Mouse (Mus musculus) forebrain, postnatal 0 days (tissue): ENCODE results near the gene Tinag. TPM values are rescaled to one million over a fixed set of nuclear protein-coding genes. Genes with fewer than 3 reads are reported as not detected.

ENCODE experiments used
- ATAC-seq: fragments of 200-750 bp; cut with Nextera tagmentation; 2 replicates; pipeline ENCODE4 v1.8.0; 2017; ENCODE audit warnings: mild to moderate bottlenecking, moderate library complexity
- DNase-seq: peaks from one replicate; pipeline ENCODE4 v3.0.0-alpha.2; 2015
- H3K27ac ChIP-seq: fragments of 300-500 bp; sonication (generic); 2 replicates; pipeline ENCODE4 v1.5.1; 2014; ENCODE audit warnings: low read depth, mild to moderate bottlenecking, antibody characterized with exemption, low read length, moderate library complexity, mixed read lengths
- H3K27me3 ChIP-seq: fragments of 300-500 bp; sonication (generic); 2 replicates; pipeline ENCODE4 v1.6.1; 2014; ENCODE audit warnings: mild to moderate bottlenecking, low read length, mixed read lengths; ENCODE audit not compliant: insufficient read depth
- H3K36me3 ChIP-seq: fragments of 300-500 bp; sonication (generic); 2 replicates; pipeline ENCODE4 v1.6.1; 2014; ENCODE audit warnings: mild to moderate bottlenecking, moderate library complexity; ENCODE audit not compliant: insufficient read depth
- H3K4me1 ChIP-seq: fragments of 300-500 bp; sonication (generic); 2 replicates; pipeline ENCODE4 v1.6.1; 2014; ENCODE audit warnings: antibody characterized with exemption; ENCODE audit not compliant: insufficient read depth
- H3K4me2 ChIP-seq: fragments of 300-500 bp; sonication (generic); 2 replicates; pipeline ENCODE4 v1.6.1; 2014; ENCODE audit warnings: low read depth, mild to moderate bottlenecking, moderate library complexity
- H3K4me3 ChIP-seq: fragments of 300-500 bp; sonication (generic); 2 replicates; pipeline ENCODE4 v1.5.1; 2014; ENCODE audit warnings: low read depth, low read length, mixed read lengths
- H3K9ac ChIP-seq: fragments of 300-500 bp; sonication (generic); 2 replicates; pipeline ENCODE4 v1.6.1; 2014; ENCODE audit warnings: mild to moderate bottlenecking
- H3K9me3 ChIP-seq: fragments of 300-500 bp; sonication (generic); 2 replicates; pipeline ENCODE4 v1.6.1; 2016; ENCODE audit warnings: low read length
- CTCF ChIP-seq: sonication (generic); IDR thresholded peaks from 2 replicates; pipeline ENCODE4 v1.5.1; 2016; ENCODE audit warnings: antibody characterized with exemption, control low read depth, low read depth
- WGBS: fragments of 180-500 bp; shearing (Covaris S2); extraction: QIAGEN DNeasy Blood & Tissue Kit; methylation state at CpG from one replicate; pipeline ENCODE4 v1.1.7; 2014; 5-methylcytosine and 5-hydroxymethylcytosine counted together
- polyA plus RNA-seq: library from polyadenylated mRNA; unstranded; fragments of >200 nt; fragmentation: Nextera tagmentation; extraction: Ambion mirVana; gene quantifications from 2 replicates; pipeline ENCODE4 v1.2.1, GENCODE M21; 2015
- total RNA-seq: library from RNA; depleted of rRNA; stranded (reverse); fragments of >200 nt; gene quantifications from 2 replicates; pipeline ENCODE4 v1.2.3, GENCODE M21; 2014

Tinag gene
- total and polyA plus RNA-seq, 2 experiments from 2014 or later = not detected

- Histone ChIP-seq H3K9ac (no peak overlapping the region), H3K36me3 (no peaks in the 10 kb centered on the region), H3K4me2 (no peak overlapping the region), H3K27ac (no peak overlapping the region), H3K27me3 (no peaks in the 10 kb centered on the region), H3K9me3 (no peaks in the 10 kb centered on the region), H3K4me1 (no peaks in the 10 kb centered on the region), H3K4me3 (no peak overlapping the region)
- 95% methylated on average over 1 of the region's 1 CpGs for WGBS
- ATAC-seq (no peak), DNase-seq (no peak)
- TF ChIP-seq CTCF = no peak
Observed at GRCm38 (mm10) chr9:76934813-76935212, 110.8 kb downstream of the Tinag start.

- ATAC-seq = no peak
Observed at GRCm38 (mm10) chr9:76915093-76915661, 130.4 kb downstream of the Tinag start.

More at GRCm38 (mm10) chr9:76915093-76915661, 130.4 kb downstream of the Tinag start:
- H3K9me3 ChIP-seq = no peaks in the 10 kb centered on the region
- H3K4me1 ChIP-seq = no peaks in the 10 kb centered on the region
- no peak for TF ChIP-seq CTCF
- WGBS = 76% methylated on average over 5 of the region's 5 CpGs
- H3K36me3 ChIP-seq = no peaks in the 10 kb centered on the region
- no peaks in the 10 kb centered on the region for H3K27me3 ChIP-seq
- no peak for DNase-seq
- H3K4me3 ChIP-seq = no peak overlapping the region
- H3K4me2 ChIP-seq = no peak overlapping the region
- no peak overlapping the region for H3K27ac ChIP-seq
- H3K9ac ChIP-seq = no peak overlapping the region
